Mouse (Mus musculus): ENCODE data around the gene Ddx4. TPM values are rescaled to one million over a fixed set of nuclear protein-coding genes. Genes with fewer than 3 reads are reported as not detected.
A peak's percentile ranks its signal among the peaks of the same experiment; 100 is the strongest.

Gene Ddx4
- total and polyA plus RNA-seq, 2 experiments from 2014 or later: 0.75 to 0.95 TPM

- Histone ChIP-seq H3K27ac (ENCODE audit: low read depth, low read length) (no peak overlapping the region), H3K9me3 (ENCODE audit: low read length) (no peaks in the 10 kb centered on the region), H3K4me1 (ENCODE audit: insufficient read depth) (no peaks in the 10 kb centered on the region), H3K27me3 (ENCODE audit: insufficient read depth, low read length) (no peaks in the 10 kb centered on the region), H3K9ac (no peak overlapping the region), H3K4me2 (ENCODE audit: low read depth) (no peak overlapping the region), H3K4me3 (ENCODE audit: low read depth, low read length) (no peak overlapping the region), H3K36me3 (ENCODE audit: insufficient read depth) (no peaks in the 10 kb centered on the region)
- ATAC-seq (no peak), DNase-seq (no peak)
- TF ChIP-seq CTCF (IDR thresholded peaks at IDR 0.05; ENCODE audit: low read depth): no peak; the same call in 1 of the 2 replicates
- 88% methylated on average over 4 of the region's 4 CpGs for WGBS
These were observed 25.9 kb upstream of the Ddx4 start for GRCm38 (mm10) chr13:112678154-112678553.

- WGBS: 7% methylated on average over 9 of the region's 9 CpGs
- Histone ChIP-seq H3K4me2 (ENCODE audit: low read depth) (no peak overlapping the region), H3K4me1 (ENCODE audit: insufficient read depth) (no peaks in the 10 kb centered on the region), H3K27me3 (ENCODE audit: insufficient read depth, low read length) (no peaks in the 10 kb centered on the region), H3K9me3 (ENCODE audit: low read length) (no peaks in the 10 kb centered on the region), H3K27ac (ENCODE audit: low read depth, low read length) (no peak overlapping the region), H3K36me3 (ENCODE audit: insufficient read depth) (peaks cover 15% of the 10 kb centered on the region), H3K9ac (no peak overlapping the region), H3K4me3 (ENCODE audit: low read depth, low read length) (no peak overlapping the region)
- TF ChIP-seq CTCF (IDR thresholded peaks at IDR 0.05; ENCODE audit: low read depth): peak; percentile 96
- ATAC-seq (peak; percentile 96), DNase-seq (peak; percentile 89)
These were observed 21.7 kb upstream of the Ddx4 start for GRCm38 (mm10) chr13:112673899-112674447.

- H3K4me3 ChIP-seq (ENCODE audit: low read depth, low read length): no peak overlapping the region
- no peak overlapping the region for H3K27ac ChIP-seq (ENCODE audit: low read depth, low read length)
- no peaks in the 10 kb centered on the region for H3K27me3 ChIP-seq (ENCODE audit: insufficient read depth, low read length)
- peaks cover 15% of the 10 kb centered on the region for H3K36me3 ChIP-seq (ENCODE audit: insufficient read depth)
- no peaks in the 10 kb centered on the region for H3K4me1 ChIP-seq (ENCODE audit: insufficient read depth)
- H3K4me2 ChIP-seq (ENCODE audit: low read depth): no peak overlapping the region
- DNase-seq (no peak), ATAC-seq (no peak)
- no peak for TF ChIP-seq CTCF (IDR thresholded peaks at IDR 0.05; ENCODE audit: low read depth)
- 85% methylated on average over 6 of the region's 6 CpGs for WGBS
- no peak overlapping the region for H3K9ac ChIP-seq
- H3K9me3 ChIP-seq (ENCODE audit: low read length): no peaks in the 10 kb centered on the region
These were observed 20.5 kb upstream of the Ddx4 start for GRCm38 (mm10) chr13:112672797-112673196.

- H3K4me3 ChIP-seq (ENCODE audit: low read depth, low read length): no peak overlapping the region
- ATAC-seq (no peak), DNase-seq (no peak)
- H3K4me2 ChIP-seq (ENCODE audit: low read depth): no peak overlapping the region
- no peak for TF ChIP-seq CTCF (IDR thresholded peaks at IDR 0.05; ENCODE audit: low read depth)
- no peak overlapping the region for H3K9ac ChIP-seq
- no peak overlapping the region for H3K27ac ChIP-seq (ENCODE audit: low read depth, low read length)
- H3K4me1 ChIP-seq (ENCODE audit: insufficient read depth): no peaks in the 10 kb centered on the region
- 68% methylated on average over 13 of the region's 13 CpGs for WGBS
- peaks cover 15% of the 10 kb centered on the region for H3K36me3 ChIP-seq (ENCODE audit: insufficient read depth)
- H3K27me3 ChIP-seq (ENCODE audit: insufficient read depth, low read length): no peaks in the 10 kb centered on the region
- H3K9me3 ChIP-seq (ENCODE audit: low read length): no peaks in the 10 kb centered on the region
These were observed 19.4 kb upstream of the Ddx4 start for GRCm38 (mm10) chr13:112671708-112672107.

- no peaks in the 10 kb centered on the region for H3K27me3 ChIP-seq (ENCODE audit: insufficient read depth, low read length)
- H3K4me1 ChIP-seq (ENCODE audit: insufficient read depth): no peaks in the 10 kb centered on the region
- H3K4me3 ChIP-seq (ENCODE audit: low read depth, low read length): no peak overlapping the region
- H3K4me2 ChIP-seq (ENCODE audit: low read depth): no peak overlapping the region
- no peak overlapping the region for H3K9ac ChIP-seq
- no peaks in the 10 kb centered on the region for H3K9me3 ChIP-seq (ENCODE audit: low read length)
- no peak overlapping the region for H3K27ac ChIP-seq (ENCODE audit: low read depth, low read length)
- no peak for DNase-seq
- no peak for ATAC-seq
- H3K36me3 ChIP-seq (ENCODE audit: insufficient read depth): peaks cover 13% of the 10 kb centered on the region
- no peak for TF ChIP-seq CTCF (IDR thresholded peaks at IDR 0.05; ENCODE audit: low read depth)
- 85% methylated on average over 9 of the region's 9 CpGs for WGBS
These were observed 14.9 kb upstream of the Ddx4 start for GRCm38 (mm10) chr13:112667215-112667614.

- 90% methylated on average over 10 of the region's 10 CpGs for WGBS
- no peak for ATAC-seq
These were observed 14.3 kb upstream of the Ddx4 start for GRCm38 (mm10) chr13:112666433-112667024.

GRCm38 (mm10) chr13:112661687-112662086 lies 9.4 kb upstream of the Ddx4 start:
- no peak for TF ChIP-seq CTCF (IDR thresholded peaks at IDR 0.05; ENCODE audit: low read depth)
- 70% methylated on average over 2 of the region's 2 CpGs for WGBS

More at GRCm38 (mm10) chr13:112666433-112667024, 14.3 kb upstream of the Ddx4 start:
- no peak for DNase-seq
- Histone ChIP-seq H3K4me3 (ENCODE audit: low read depth, low read length) (no peak overlapping the region), H3K27ac (ENCODE audit: low read depth, low read length) (no peak overlapping the region), H3K9ac (no peak overlapping the region), H3K27me3 (ENCODE audit: insufficient read depth, low read length) (no peaks in the 10 kb centered on the region), H3K9me3 (ENCODE audit: low read length) (no peaks in the 10 kb centered on the region), H3K4me2 (ENCODE audit: low read depth) (no peak overlapping the region), H3K4me1 (ENCODE audit: insufficient read depth) (0 out of 2 replicates have a peak, but pooled peaks cover under 1% of the 10 kb centered on the region), H3K36me3 (ENCODE audit: insufficient read depth) (peaks cover 7% of the 10 kb centered on the region)
- TF ChIP-seq CTCF (IDR thresholded peaks at IDR 0.05; ENCODE audit: low read depth): no peak

More at GRCm38 (mm10) chr13:112661687-112662086, 9.4 kb upstream of the Ddx4 start:
- Histone ChIP-seq H3K9ac (no peak overlapping the region), H3K27me3 (ENCODE audit: insufficient read depth, low read length) (no peaks in the 10 kb centered on the region), H3K4me3 (ENCODE audit: low read depth, low read length) (peak overlapping the region; percentile 86; the same call in 1 of the 2 replicates), H3K4me1 (ENCODE audit: insufficient read depth) (peaks cover 5% of the 10 kb centered on the region), H3K9me3 (ENCODE audit: low read length) (no peaks in the 10 kb centered on the region), H3K4me2 (ENCODE audit: low read depth) (peak overlapping the region; percentile 67), H3K36me3 (ENCODE audit: insufficient read depth) (no peaks in the 10 kb centered on the region), H3K27ac (ENCODE audit: low read depth, low read length) (no peak overlapping the region)
- ATAC-seq (no peak), DNase-seq (no peak)

Measured in forebrain, postnatal 0 days (tissue).